16 mouse cellular contexts compared by ENCODE assay signal in genomic region chr4:58890035-58890782, GRCm38 (mm10). TPM values are rescaled to one million over a fixed set of nuclear protein-coding genes. Genes with fewer than 3 reads are reported as not detected.
"Had no signal": no experiment of that assay in that cellular context is flagged by ENCODE, and none has a peak within 500 bp of the region (broad histone marks: within the 10 kb centered on the region; RNA-seq: fewer than 3 reads in every experiment).

No protein-coding gene starts in this region.

- H3K4me3 ChIP-seq: kidney, embryonic 15.5 days; left cerebral cortex, adult 2 months; limb, embryonic 10.5 days; megakaryocyte, embryonic 14.5 days; midbrain, embryonic 12.5 days; neural tube, embryonic 13.5 days had no signal

- H3K4me2 ChIP-seq: kidney, embryonic 15.5 days; midbrain, embryonic 12.5 days; neural tube, embryonic 13.5 days had no signal

- H3K27me3 ChIP-seq: kidney, embryonic 15.5 days; megakaryocyte, embryonic 14.5 days; midbrain, embryonic 12.5 days; neural tube, embryonic 13.5 days had no signal

- DNase-seq: kidney, adult 2 months; kidney, postnatal 14 days; lung, adult 2 months; lung, postnatal 36 days; right cerebral cortex, adult 18-20 months; right cerebral cortex, postnatal 25 days; thymus, postnatal 4 days had no signal

- H3K4me1 ChIP-seq: limb, embryonic 10.5 days; midbrain, embryonic 12.5 days; neural tube, embryonic 13.5 days had no signal

- H3K36me3 ChIP-seq: kidney, embryonic 15.5 days; limb, embryonic 10.5 days; midbrain, embryonic 12.5 days; neural tube, embryonic 13.5 days had no signal

- H3K27ac ChIP-seq: kidney, embryonic 15.5 days; left cerebral cortex, adult 2 months; limb, embryonic 10.5 days; midbrain, embryonic 12.5 days; neural tube, embryonic 13.5 days had no signal

- H3K9me3 ChIP-seq: kidney, embryonic 15.5 days; limb, embryonic 10.5 days; megakaryocyte, embryonic 14.5 days; midbrain, embryonic 12.5 days; neural tube, embryonic 13.5 days had no signal

- ATAC-seq: lung, postnatal 0 days; midbrain, embryonic 16.5 days had no signal

- H3K9ac ChIP-seq: kidney, embryonic 15.5 days; midbrain, embryonic 12.5 days; neural tube, embryonic 13.5 days had no signal

RNA-seq across cellular contexts. Expression of gene Zkscan16, which starts 53.2 kb away (rescaled TPM):
- polyA plus RNA-seq: lung, adult 2 months; lung, postnatal 0 days; small intestine, adult 2 months had no signal
